30 mouse cellular contexts compared by ENCODE assay signal in the genomic region with DNA sequence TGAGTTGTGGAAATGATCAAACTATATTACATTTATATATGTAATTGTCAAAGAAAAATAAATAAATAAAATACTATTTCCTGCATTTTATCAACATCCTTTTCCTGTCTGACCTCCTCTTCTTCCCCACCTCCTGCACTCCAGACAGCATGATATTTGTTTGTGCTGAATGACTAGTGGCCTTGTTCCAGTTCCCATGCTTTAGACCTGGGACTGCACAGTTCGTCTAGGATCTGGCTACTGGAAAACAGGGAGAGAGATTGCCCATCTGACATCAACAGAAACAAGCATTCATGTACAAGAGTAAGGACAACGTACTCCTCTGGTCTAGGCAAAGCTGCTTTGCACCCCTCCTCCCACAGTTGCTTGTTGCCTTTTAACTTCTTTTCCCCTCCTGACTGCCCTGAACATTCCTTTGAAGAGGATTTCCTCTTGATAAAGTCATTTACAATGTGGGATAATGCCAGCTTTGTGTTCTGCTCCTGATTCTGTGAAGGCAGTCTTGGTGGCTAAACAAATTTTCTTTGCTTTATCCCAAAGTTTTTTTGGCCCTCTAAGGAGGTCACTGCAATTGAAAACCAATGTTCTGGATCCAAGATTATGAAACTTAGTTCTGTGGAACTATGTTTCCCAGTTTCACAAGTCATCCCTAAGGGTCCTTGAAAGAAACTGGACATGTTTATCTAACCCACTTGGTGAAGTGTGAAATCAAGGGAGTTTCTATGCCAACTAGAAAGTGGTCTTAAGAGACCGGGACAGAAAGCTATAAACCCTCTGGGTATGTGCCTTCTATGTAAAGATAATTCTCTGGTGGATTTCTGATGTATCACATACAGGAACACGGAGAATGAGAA. TPM values are rescaled to one million over a fixed set of nuclear protein-coding genes. Genes with fewer than 3 reads are reported as not detected.
DNase-seq lines count a peak whose midpoint lies in the region; ATAC-seq and TF ChIP-seq lines count a peak whose summit lies in the region.
"Had no signal": no experiment of that assay in that cellular context is flagged by ENCODE, and none has a peak within 500 bp of the region (broad histone marks: within the 10 kb centered on the region; RNA-seq: fewer than 3 reads in every experiment).

No protein-coding gene starts in this region.

- TF ChIP-seq CTCF in liver, postnatal 0 days (IDR thresholded peaks at IDR 0.05; ENCODE audit: low read depth): no peak

- H3K4me1 ChIP-seq in heart, embryonic 10.5 days: no peaks in the 10 kb centered on the region
- H3K4me1 ChIP-seq in heart, embryonic 16.5 days (ENCODE audit: control insufficient read depth, insufficient read depth, low read length): no peaks in the 10 kb centered on the region
- H3K4me1 ChIP-seq in liver, postnatal 0 days (ENCODE audit: insufficient read depth): no peaks in the 10 kb centered on the region
- H3K4me1 ChIP-seq: embryonic facial prominence, embryonic 10.5 days; embryonic facial prominence, embryonic 15.5 days; forebrain, embryonic 12.5 days; hindbrain, embryonic 10.5 days; hindbrain, embryonic 15.5 days; kidney, embryonic 15.5 days; liver, embryonic 13.5 days; lung, embryonic 15.5 days had no signal

- DNase-seq in heart, adult 11 months: peak; percentile 84
- no peak for DNase-seq in heart, embryonic 10.5 days (ENCODE audit: low spot score)
- DNase-seq in heart, postnatal 4 days: no peak
- peak; percentile 15 for DNase-seq in lung, postnatal 25 days (ENCODE audit: low spot score)
- no peak for DNase-seq in liver, postnatal 0 days
- no peak for DNase-seq in left cerebral cortex, postnatal 36 days (ENCODE audit: low spot score in 2 of 2)
- DNase-seq: adrenal gland, adult 8-10 months; cerebellum, adult 8-10 months; cerebellum, postnatal 25 days; gastrocnemius, postnatal 25 days; kidney, adult 18-20 months; kidney, postnatal 25 days; left cerebral cortex, postnatal 4 days; liver, embryonic 13.5 days; thymus, adult 18-20 months; thymus, postnatal 25 days had no signal

- H3K9ac ChIP-seq in heart, embryonic 16.5 days (ENCODE audit: low read length): no peak overlapping the region
- no peak overlapping the region for H3K9ac ChIP-seq in liver, postnatal 0 days (replicated peaks)
- H3K9ac ChIP-seq: embryonic facial prominence, embryonic 15.5 days; forebrain, embryonic 12.5 days; hindbrain, embryonic 15.5 days; kidney, embryonic 15.5 days; liver, embryonic 13.5 days; lung, embryonic 15.5 days had no signal

- intact Hi-C loops in left cerebral cortex, postnatal 36 days (cut with DNase I): no loop called here

- no peak overlapping the region for H3K4me2 ChIP-seq in heart, embryonic 16.5 days (ENCODE audit: low read depth, low read length)
- no peak overlapping the region for H3K4me2 ChIP-seq in liver, postnatal 0 days (ENCODE audit: low read depth, low read length)
- H3K4me2 ChIP-seq: embryonic facial prominence, embryonic 15.5 days; forebrain, embryonic 12.5 days; hindbrain, embryonic 15.5 days; kidney, embryonic 15.5 days; liver, embryonic 13.5 days; lung, embryonic 15.5 days; midbrain, embryonic 11.5 days had no signal

- no peak overlapping the region for H3K27ac ChIP-seq in heart, embryonic 10.5 days
- H3K27ac ChIP-seq in heart, embryonic 16.5 days (ENCODE audit: low read length): no peak overlapping the region
- H3K27ac ChIP-seq in liver, postnatal 0 days (ENCODE audit: low read depth): no peak overlapping the region
- H3K27ac ChIP-seq: embryonic facial prominence, embryonic 10.5 days; embryonic facial prominence, embryonic 15.5 days; forebrain, embryonic 12.5 days; hindbrain, embryonic 10.5 days; hindbrain, embryonic 15.5 days; kidney, embryonic 15.5 days; liver, embryonic 13.5 days; lung, embryonic 15.5 days; stomach, postnatal 0 days had no signal

- H3K36me3 ChIP-seq in heart, embryonic 10.5 days: no peaks in the 10 kb centered on the region
- H3K36me3 ChIP-seq in heart, embryonic 16.5 days (ENCODE audit: control insufficient read depth, insufficient read depth): no peaks in the 10 kb centered on the region
- no peaks in the 10 kb centered on the region for H3K36me3 ChIP-seq in liver, postnatal 0 days (replicated peaks; ENCODE audit: insufficient read depth, low read length)
- H3K36me3 ChIP-seq: embryonic facial prominence, embryonic 10.5 days; embryonic facial prominence, embryonic 15.5 days; forebrain, embryonic 12.5 days; G1E; hindbrain, embryonic 10.5 days; hindbrain, embryonic 15.5 days; kidney, embryonic 15.5 days; liver, embryonic 13.5 days; lung, embryonic 15.5 days had no signal

- H3K9me3 ChIP-seq in heart, embryonic 10.5 days: no peaks in the 10 kb centered on the region
- H3K9me3 ChIP-seq in heart, embryonic 16.5 days (replicated peaks; ENCODE audit: control insufficient read depth, low read length): no peaks in the 10 kb centered on the region
- no peaks in the 10 kb centered on the region for H3K9me3 ChIP-seq in liver, postnatal 0 days (ENCODE audit: low read length)
- H3K9me3 ChIP-seq: embryonic facial prominence, embryonic 10.5 days; embryonic facial prominence, embryonic 15.5 days; forebrain, embryonic 12.5 days; G1E; hindbrain, embryonic 10.5 days; hindbrain, embryonic 15.5 days; kidney, embryonic 15.5 days; liver, embryonic 13.5 days; lung, embryonic 15.5 days had no signal

- H3K27me3 ChIP-seq in heart, embryonic 10.5 days (ENCODE audit: insufficient read depth, poor library complexity, severe bottlenecking): no peaks in the 10 kb centered on the region
- H3K27me3 ChIP-seq in heart, embryonic 16.5 days (ENCODE audit: control insufficient read depth, insufficient read depth, low read length): no peaks in the 10 kb centered on the region
- H3K27me3 ChIP-seq in liver, postnatal 0 days (ENCODE audit: insufficient read depth, low read length): no peaks in the 10 kb centered on the region
- H3K27me3 ChIP-seq: embryonic facial prominence, embryonic 15.5 days; forebrain, embryonic 12.5 days; hindbrain, embryonic 15.5 days; kidney, embryonic 15.5 days; liver, embryonic 13.5 days; lung, embryonic 15.5 days had no signal

- no peak overlapping the region for H3K4me3 ChIP-seq in heart, embryonic 10.5 days
- no peak overlapping the region for H3K4me3 ChIP-seq in heart, embryonic 16.5 days (ENCODE audit: low read length)
- no peak overlapping the region for H3K4me3 ChIP-seq in liver, postnatal 0 days (ENCODE audit: low read depth, low read length)
- H3K4me3 ChIP-seq: embryonic facial prominence, embryonic 10.5 days; embryonic facial prominence, embryonic 15.5 days; forebrain, embryonic 12.5 days; hindbrain, embryonic 10.5 days; hindbrain, embryonic 15.5 days; kidney, embryonic 15.5 days; liver, embryonic 13.5 days; lung, embryonic 15.5 days had no signal

- WGBS in heart, embryonic 10.5 days: 54% methylated on average over 4 of the region's 4 CpGs
- WGBS in heart, embryonic 16.5 days: 52% methylated on average over 4 of the region's 4 CpGs
- 52% methylated on average over 4 of the region's 4 CpGs for WGBS in liver, postnatal 0 days (ENCODE audit: insufficient replicate concordance)

- no peak for TF ChIP-seq EP300 in liver, postnatal 0 days (IDR thresholded peaks at IDR 0.05; ENCODE audit: low read depth)

- peak; percentile 32; the same call in 1 of the 2 replicates for ATAC-seq in heart, embryonic 16.5 days (replicated peaks; ENCODE audit: extremely low read depth, insufficient read depth, low FRiP score)
- no peak for ATAC-seq in liver, postnatal 0 days
- ATAC-seq: midbrain, embryonic 16.5 days had no signal

RNA-seq across cellular contexts. Expression of gene Klhl13, which starts 44.6 kb away (rescaled TPM):
- 51.6 and 73.8 TPM in 2 replicates for polyA plus RNA-seq in heart, embryonic 10.5 days (2016; fragmentation: Nextera tagmentation; extraction: Ambion mirVana)
- polyA plus RNA-seq in heart, embryonic 16.5 days (2015; fragmentation: Nextera tagmentation; extraction: Ambion mirVana): 73.3 and 79.9 TPM in 2 replicates
- total RNA-seq in heart, postnatal 4 days (2021): 10 to 100 TPM; 33.2 to 41.4 TPM
- polyA plus RNA-seq in liver, postnatal 0 days (2015; fragmentation: Nextera tagmentation; extraction: Ambion mirVana): 8.4 and 8.6 TPM in 2 replicates
- 10 to 100 TPM; 34.4 to 46.4 TPM for total RNA-seq in left cerebral cortex, postnatal 36 days (2021)
- total RNA-seq: G1E; megakaryocyte, adult 5-6 weeks; neutrophil, adult 5-6 weeks had no signal
- polyA plus RNA-seq: G1E had no signal

Comparison
In these comparisons a context has a peak if more than half of its experiments do, and no peak if none do; other contexts are left out.
1. DNase-seq: peak in heart, adult 11 months (single experiment) and lung, postnatal 25 days (single experiment); none in heart, embryonic 10.5 days (single experiment), heart, postnatal 4 days (single experiment), liver, postnatal 0 days (single experiment) and left cerebral cortex, postnatal 36 days (0 of 2).